ENCODE assay signal across 8 mouse cellular contexts in the genomic region with DNA sequence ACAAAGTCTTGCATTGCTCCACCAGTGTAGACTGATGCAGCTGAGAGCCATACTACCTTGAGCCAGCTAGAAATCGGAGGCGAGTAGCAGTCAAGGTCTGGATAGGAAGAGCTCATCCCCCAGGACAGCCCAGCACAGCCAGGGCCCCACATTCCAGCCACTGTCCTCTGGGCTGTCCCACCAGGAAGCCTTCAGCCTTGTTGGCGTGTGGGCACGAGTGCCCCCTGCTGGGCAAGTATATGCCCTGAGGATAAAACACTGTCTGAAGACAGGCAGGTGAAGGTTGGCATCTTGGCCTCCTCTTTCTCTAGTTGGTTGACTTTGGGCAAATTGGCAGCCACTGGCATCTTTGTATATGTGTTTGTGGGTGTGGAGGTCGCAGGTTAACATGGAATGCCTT. TPM values are rescaled to one million over a fixed set of nuclear protein-coding genes. Genes with fewer than 3 reads are reported as not detected.
A peak's percentile ranks its signal among the peaks of the same experiment; 100 is the strongest.
DNase-seq lines count a peak whose midpoint lies in the region; ATAC-seq lines count a peak whose summit lies in the region.

No protein-coding gene starts in this region.

- H3K36me3 ChIP-seq in hindbrain, embryonic 10.5 days, result no peaks in the 10 kb centered on the region
- no peaks in the 10 kb centered on the region for H3K36me3 ChIP-seq in hindbrain, embryonic 16.5 days (ENCODE audit: control insufficient read depth, insufficient read depth, low read length)
- no peaks in the 10 kb centered on the region for H3K36me3 ChIP-seq in intestine, embryonic 15.5 days
- H3K36me3 ChIP-seq in stomach, embryonic 14.5 days (ENCODE audit: control insufficient read depth, insufficient read depth, low read length), result no peaks in the 10 kb centered on the region

- H3K9me3 ChIP-seq in hindbrain, embryonic 10.5 days, result no peaks in the 10 kb centered on the region
- H3K9me3 ChIP-seq in hindbrain, embryonic 16.5 days (ENCODE audit: control insufficient read depth, low read length), result no peaks in the 10 kb centered on the region
- H3K9me3 ChIP-seq in intestine, embryonic 15.5 days, result no peaks in the 10 kb centered on the region
- H3K9me3 ChIP-seq in stomach, embryonic 14.5 days (ENCODE audit: control insufficient read depth, low read depth, low read length), result no peaks in the 10 kb centered on the region

- 21% methylated on average over 5 of the region's 5 CpGs for WGBS in hindbrain, embryonic 10.5 days
- 22% methylated on average over 5 of the region's 5 CpGs for WGBS in hindbrain, embryonic 16.5 days
- WGBS in intestine, embryonic 15.5 days, result 17% methylated on average over 5 of the region's 5 CpGs
- WGBS in stomach, embryonic 14.5 days, result 24% methylated on average over 5 of the region's 5 CpGs

- no peak overlapping the region for H3K4me3 ChIP-seq in hindbrain, embryonic 10.5 days
- no peak overlapping the region for H3K4me3 ChIP-seq in hindbrain, embryonic 16.5 days (ENCODE audit: low read length)
- H3K4me3 ChIP-seq in intestine, embryonic 15.5 days (replicated peaks), result no peak overlapping the region
- H3K4me3 ChIP-seq in stomach, embryonic 14.5 days (ENCODE audit: low read depth, low read length), result no peak overlapping the region

- H3K4me2 ChIP-seq in hindbrain, embryonic 16.5 days (ENCODE audit: low read length), result no peak overlapping the region
- H3K4me2 ChIP-seq in intestine, embryonic 15.5 days (replicated peaks), result no peak overlapping the region
- no peak overlapping the region for H3K4me2 ChIP-seq in stomach, embryonic 14.5 days (replicated peaks; ENCODE audit: low read depth, low read length)

- ATAC-seq in hindbrain, embryonic 16.5 days, result no peak
- peak; percentile 68 for ATAC-seq in intestine, embryonic 15.5 days
- ATAC-seq in monocyte, adult 5-6 weeks (replicated peaks; ENCODE audit: insufficient number of reproducible peaks, low FRiP score, low TSS enrichment, poor library complexity, severe bottlenecking), result peak; percentile 65
- peak; percentile 30; the same call in 1 of the 2 replicates for ATAC-seq in stomach, embryonic 14.5 days (ENCODE audit: insufficient number of reproducible peaks, insufficient read depth, low FRiP score, low read depth)

- H3K27ac ChIP-seq in hindbrain, embryonic 10.5 days, result no peak overlapping the region
- no peak overlapping the region for H3K27ac ChIP-seq in hindbrain, embryonic 16.5 days (ENCODE audit: low read depth, low read length)
- H3K27ac ChIP-seq in intestine, embryonic 15.5 days, result no peak overlapping the region
- no peak overlapping the region for H3K27ac ChIP-seq in stomach, embryonic 14.5 days (ENCODE audit: low read length)

- H3K9ac ChIP-seq in hindbrain, embryonic 16.5 days (ENCODE audit: low read depth, low read length), result no peak overlapping the region
- H3K9ac ChIP-seq in intestine, embryonic 15.5 days, result no peak overlapping the region
- H3K9ac ChIP-seq in stomach, embryonic 14.5 days (replicated peaks; ENCODE audit: low read depth, low read length), result no peak overlapping the region

- peaks cover 29% of the 10 kb centered on the region for H3K4me1 ChIP-seq in hindbrain, embryonic 10.5 days (replicated peaks)
- H3K4me1 ChIP-seq in hindbrain, embryonic 16.5 days (ENCODE audit: control insufficient read depth, insufficient read depth, low read depth, low read length), result peaks cover 7% of the 10 kb centered on the region
- peaks cover 16% of the 10 kb centered on the region for H3K4me1 ChIP-seq in intestine, embryonic 15.5 days (replicated peaks)
- peaks cover 13% of the 10 kb centered on the region; the same call in 1 of the 2 replicates for H3K4me1 ChIP-seq in stomach, embryonic 14.5 days (ENCODE audit: control insufficient read depth, insufficient read depth, low read length)

- intact Hi-C loops in left cerebral cortex, postnatal 10 days (cut with DNase I), result no loop called here

- peaks cover 5% of the 10 kb centered on the region; the same call in 1 of the 2 replicates for H3K27me3 ChIP-seq in hindbrain, embryonic 10.5 days (ENCODE audit: insufficient read depth, poor library complexity, severe bottlenecking)
- no peaks in the 10 kb centered on the region for H3K27me3 ChIP-seq in hindbrain, embryonic 16.5 days (replicated peaks; ENCODE audit: control insufficient read depth, insufficient read depth, low read length)
- no peaks in the 10 kb centered on the region for H3K27me3 ChIP-seq in intestine, embryonic 15.5 days (replicated peaks)
- H3K27me3 ChIP-seq in stomach, embryonic 14.5 days (ENCODE audit: control insufficient read depth, insufficient read depth, low read length), result no peaks in the 10 kb centered on the region

- DNase-seq in hindbrain, embryonic 10.5 days (ENCODE audit: low spot score), result peak; percentile 70
- peak; percentile 40 for DNase-seq in cerebellum, adult 8-10 months
- DNase-seq in gastrocnemius, postnatal 10 days, result peak; percentile 80
- peak; percentile 17 to 83 for DNase-seq in left cerebral cortex, postnatal 10 days (ENCODE audit: extremely low spot score in 1 of 2, low spot score in 2 of 2)

RNA-seq across cellular contexts. Expression of a gene that starts 56.0 kb away (rescaled TPM):
- 0.66 and 1.9 TPM in 2 replicates for polyA plus RNA-seq in hindbrain, embryonic 10.5 days (2016; fragmentation: Nextera tagmentation; extraction: Ambion mirVana)
- polyA plus RNA-seq in hindbrain, embryonic 16.5 days (2015; fragmentation: Nextera tagmentation; extraction: Ambion mirVana), result 1.4 and 2.7 TPM in 2 replicates
- total RNA-seq in gastrocnemius, postnatal 10 days (2021), result 10 to 100 TPM; 10.5 to 12.8 TPM
- 1.7 and 1.8 TPM in 2 replicates for polyA plus RNA-seq in intestine, embryonic 15.5 days (2015; fragmentation: Nextera tagmentation; extraction: Ambion mirVana)
- total RNA-seq in left cerebral cortex, postnatal 10 days (2021), result under 1 TPM; 0.69 to 0.99 TPM
- total RNA-seq in monocyte, adult 5-6 weeks (2017), result 0.39 to 9.2 TPM (median 6.3 TPM) in 3 replicates
- polyA plus RNA-seq in stomach, embryonic 14.5 days (2014; fragmentation: Nextera tagmentation; extraction: Ambion mirVana), result 7.2 and 8.6 TPM in 2 replicates
